Mouse (Mus musculus) embryonic facial prominence, embryonic 14.5 days (tissue): ENCODE measurements around the gene Cfap61. TPM values are rescaled to one million over a fixed set of nuclear protein-coding genes. Genes with fewer than 3 reads are reported as not detected.

Source experiments
- ATAC-seq: fragments of 200-750 bp; cut with Nextera tagmentation; 2 replicates; pipeline ENCODE4 v1.8.0; 2017; ENCODE audit warnings: low read depth, moderate number of reproducible peaks, moderate TSS enrichment
- DNase-seq: peaks from one replicate; pipeline ENCODE4 v3.0.0-alpha.2; 2015; ENCODE audit warnings: low spot score
- H3K27ac ChIP-seq: fragments of 300-500 bp; sonication (generic); replicated peaks from 2 replicates; pipeline ENCODE4 v1.5.1; 2014; ENCODE audit warnings: low read depth, mild to moderate bottlenecking, low read length, moderate library complexity
- H3K27me3 ChIP-seq: fragments of 300-500 bp; sonication (generic); replicated peaks from 2 replicates; pipeline ENCODE4 v1.6.1; 2014; ENCODE audit warnings: low read length; ENCODE audit not compliant: control insufficient read depth, insufficient read depth
- H3K36me3 ChIP-seq: fragments of 300-500 bp; sonication (generic); 2 replicates; pipeline ENCODE4 v1.6.1; 2014; ENCODE audit warnings: low read length, mixed read lengths; ENCODE audit not compliant: control insufficient read depth, insufficient read depth
- H3K4me1 ChIP-seq: fragments of 300-500 bp; sonication (generic); 2 replicates; pipeline ENCODE4 v1.6.1; 2014; ENCODE audit warnings: antibody characterized with exemption, low read length; ENCODE audit not compliant: control insufficient read depth, insufficient read depth
- H3K4me2 ChIP-seq: fragments of 300-500 bp; sonication (generic); 2 replicates; pipeline ENCODE4 v1.6.1; 2014; ENCODE audit warnings: low read depth, mild to moderate bottlenecking, low read length, moderate library complexity, mixed read lengths
- H3K4me3 ChIP-seq: fragments of 300-500 bp; sonication (generic); 2 replicates; pipeline ENCODE4 v1.5.1; 2014; ENCODE audit warnings: low read depth, mild to moderate bottlenecking, low read length
- H3K9ac ChIP-seq: fragments of 300-500 bp; sonication (generic); 2 replicates; pipeline ENCODE4 v1.6.1; 2014; ENCODE audit warnings: low read depth, mild to moderate bottlenecking, low read length, moderate library complexity, mixed read lengths
- H3K9me3 ChIP-seq: fragments of 300-500 bp; sonication (generic); 2 replicates; pipeline ENCODE4 v1.6.1; 2016; ENCODE audit warnings: low read length; ENCODE audit not compliant: control insufficient read depth
- WGBS: fragments of 180-500 bp; shearing (Covaris S2); extraction: QIAGEN DNeasy Blood & Tissue Kit; methylation state at CpG from one replicate; pipeline ENCODE4 v1.1.7; 2014; 5-methylcytosine and 5-hydroxymethylcytosine counted together
- polyA plus RNA-seq: library from polyadenylated mRNA; unstranded; fragments of >200 nt; fragmentation: Nextera tagmentation; extraction: Ambion mirVana; gene quantifications from 2 replicates; pipeline ENCODE4 v1.2.1, GENCODE M21; 2014

The Cfap61 gene
- polyA plus RNA-seq, 1 experiment from 2014 or later = 2.0 TPM

GRCm38 (mm10) chr2:145941403-145941802 is 6.8 kb downstream of the Cfap61 start:
- Histone ChIP-seq H3K27ac (no peak overlapping the region), H3K9me3 (no peaks in the 10 kb centered on the region), H3K36me3 (no peaks in the 10 kb centered on the region), H3K4me3 (no peak overlapping the region), H3K9ac (no peak overlapping the region), H3K27me3 (no peaks in the 10 kb centered on the region), H3K4me1 (no peaks in the 10 kb centered on the region), H3K4me2 (no peak overlapping the region)
- no peak for ATAC-seq
- WGBS = 63% methylated on average over 3 of the region's 3 CpGs
- no peak for DNase-seq

- WGBS = 50% methylated on average over 3 of the region's 3 CpGs
- H3K9me3 ChIP-seq = no peaks in the 10 kb centered on the region
- H3K9ac ChIP-seq = no peak overlapping the region
- no peak overlapping the region for H3K4me2 ChIP-seq
- no peak overlapping the region for H3K27ac ChIP-seq
- H3K36me3 ChIP-seq = no peaks in the 10 kb centered on the region
- no peaks in the 10 kb centered on the region for H3K4me1 ChIP-seq
- H3K27me3 ChIP-seq = no peaks in the 10 kb centered on the region
- DNase-seq (peak; percentile 33), ATAC-seq (no peak)
- H3K4me3 ChIP-seq = no peak overlapping the region
Measured at GRCm38 (mm10) chr2:145944286-145944685, 9.7 kb downstream of the Cfap61 start.

- WGBS = 63% methylated on average over 7 of the region's 7 CpGs
- Histone ChIP-seq H3K36me3 (no peaks in the 10 kb centered on the region), H3K9me3 (no peaks in the 10 kb centered on the region), H3K27me3 (peaks cover 4% of the 10 kb centered on the region; the same call in 1 of the 2 replicates), H3K4me2 (no peak overlapping the region), H3K27ac (no peak overlapping the region), H3K4me3 (no peak overlapping the region), H3K4me1 (no peaks in the 10 kb centered on the region), H3K9ac (no peak overlapping the region)
- ATAC-seq (no peak), DNase-seq (no peak)
Measured at GRCm38 (mm10) chr2:145948402-145948954, 13.9 kb downstream of the Cfap61 start.

GRCm38 (mm10) chr2:145949475-145950068 is 15.0 kb downstream of the Cfap61 start:
- no peak overlapping the region for H3K4me2 ChIP-seq

GRCm38 (mm10) chr2:145950239-145950638 is 15.7 kb downstream of the Cfap61 start:
- H3K4me3 ChIP-seq = no peak overlapping the region
- WGBS = 15% methylated on average over 10 of the region's 10 CpGs
- peaks cover 4% of the 10 kb centered on the region; the same call in 1 of the 2 replicates for H3K27me3 ChIP-seq
- H3K9ac ChIP-seq = no peak overlapping the region
- no peak for DNase-seq
- H3K4me2 ChIP-seq = no peak overlapping the region
- H3K4me1 ChIP-seq = no peaks in the 10 kb centered on the region
- H3K9me3 ChIP-seq = no peaks in the 10 kb centered on the region
- no peak for ATAC-seq
- no peak overlapping the region for H3K27ac ChIP-seq
- H3K36me3 ChIP-seq = no peaks in the 10 kb centered on the region

More at GRCm38 (mm10) chr2:145949475-145950068, 15.0 kb downstream of the Cfap61 start:
- Histone ChIP-seq H3K27ac (no peak overlapping the region), H3K4me3 (no peak overlapping the region), H3K9me3 (no peaks in the 10 kb centered on the region), H3K4me1 (no peaks in the 10 kb centered on the region), H3K36me3 (no peaks in the 10 kb centered on the region), H3K27me3 (peaks cover 4% of the 10 kb centered on the region; the same call in 1 of the 2 replicates), H3K9ac (no peak overlapping the region)
- ATAC-seq (no peak), DNase-seq (no peak)
- WGBS = 43% methylated on average over 11 of the region's 11 CpGs

- Histone ChIP-seq H3K9ac (no peak overlapping the region), H3K27me3 (peaks cover 4% of the 10 kb centered on the region; the same call in 1 of the 2 replicates), H3K4me1 (no peaks in the 10 kb centered on the region), H3K27ac (no peak overlapping the region), H3K4me3 (no peak overlapping the region), H3K4me2 (no peak overlapping the region), H3K9me3 (no peaks in the 10 kb centered on the region), H3K36me3 (no peaks in the 10 kb centered on the region)
- DNase-seq (no peak), ATAC-seq (no peak)
- WGBS = 79% methylated on average over 5 of the region's 5 CpGs
Measured at GRCm38 (mm10) chr2:145952726-145953125, 18.1 kb downstream of the Cfap61 start.

- 71% methylated on average over 10 of the region's 10 CpGs for WGBS
- H3K4me3 ChIP-seq = no peak overlapping the region
- H3K27me3 ChIP-seq = no peaks in the 10 kb centered on the region; the same call in 1 of the 2 replicates
- H3K4me1 ChIP-seq = no peaks in the 10 kb centered on the region
- no peak for ATAC-seq
- H3K27ac ChIP-seq = no peak overlapping the region
- H3K4me2 ChIP-seq = no peak overlapping the region
- H3K36me3 ChIP-seq = no peaks in the 10 kb centered on the region
- no peak overlapping the region for H3K9ac ChIP-seq
- no peak for DNase-seq
- H3K9me3 ChIP-seq = no peaks in the 10 kb centered on the region
Measured at GRCm38 (mm10) chr2:145955844-145956243, 21.3 kb downstream of the Cfap61 start.

- DNase-seq (no peak), ATAC-seq (no peak)
- H3K27me3 ChIP-seq = no peaks in the 10 kb centered on the region; the same call in 1 of the 2 replicates
- no peak overlapping the region for H3K4me3 ChIP-seq
- H3K36me3 ChIP-seq = no peaks in the 10 kb centered on the region
- H3K9ac ChIP-seq = no peak overlapping the region
- H3K4me1 ChIP-seq = no peaks in the 10 kb centered on the region
- WGBS = 70% methylated on average over 5 of the region's 5 CpGs
- no peak overlapping the region for H3K4me2 ChIP-seq
- no peak overlapping the region for H3K27ac ChIP-seq
- H3K9me3 ChIP-seq = no peaks in the 10 kb centered on the region
Measured at GRCm38 (mm10) chr2:145956318-145956717, 21.7 kb downstream of the Cfap61 start.

GRCm38 (mm10) chr2:145957450-145957849 is 22.9 kb downstream of the Cfap61 start:
- H3K4me1 ChIP-seq = no peaks in the 10 kb centered on the region
- no peak overlapping the region for H3K4me3 ChIP-seq
- no peaks in the 10 kb centered on the region; the same call in 1 of the 2 replicates for H3K27me3 ChIP-seq
- DNase-seq = peak; percentile 81
- H3K4me2 ChIP-seq = no peak overlapping the region
- H3K36me3 ChIP-seq = no peaks in the 10 kb centered on the region
- peak; percentile 63; the same call in 1 of the 2 replicates for ATAC-seq
- no peak overlapping the region for H3K9ac ChIP-seq
- no peaks in the 10 kb centered on the region for H3K9me3 ChIP-seq
- 11% methylated on average over 4 of the region's 4 CpGs for WGBS
- no peak overlapping the region for H3K27ac ChIP-seq
